Mouse (Mus musculus) C2C12 (cell line): Measurements from ENCODE around the gene Fgd1. TPM values are rescaled to one million over a fixed set of nuclear protein-coding genes. Genes with fewer than 3 reads are reported as not detected.

Experiments used
- H3K27me3 ChIP-seq: one replicate; pipeline ENCODE4 v1.6.1; 2011; ENCODE audit not compliant: control insufficient read depth, insufficient read depth, insufficient read length
- H3K36me3 ChIP-seq: one replicate; pipeline ENCODE4 v1.6.1; 2011; ENCODE audit not compliant: control insufficient read depth, insufficient read depth
- H3K4me3 ChIP-seq: one replicate; pipeline ENCODE4 v1.5.1; 2011; ENCODE audit warnings: mild to moderate bottlenecking, control low read depth; ENCODE audit not compliant: poor library complexity, insufficient read depth, severe bottlenecking
- H3K79me2 ChIP-seq: one replicate; pipeline ENCODE4 v1.6.1; 2011; ENCODE audit not compliant: control insufficient read depth, insufficient read depth
- H3K79me3 ChIP-seq: one replicate; pipeline ENCODE4 v1.6.1; 2011; ENCODE audit warnings: low read depth, control low read depth
- H3ac ChIP-seq: one replicate; pipeline ENCODE3; 2011; ENCODE audit warnings: low read depth; ENCODE audit not compliant: control insufficient read depth, insufficient read length
- CEBPB ChIP-seq: IDR thresholded peaks from one replicate; pipeline ENCODE4 v1.6.1; 2011; ENCODE audit warnings: low read depth, mild to moderate bottlenecking, control low read depth, moderate library complexity
- CTCF ChIP-seq: IDR thresholded peaks from one replicate; pipeline ENCODE4 v1.5.1; 2011; ENCODE audit not compliant: control insufficient read depth, insufficient read depth, insufficient read length
- FOSL1 ChIP-seq: IDR thresholded peaks from one replicate; pipeline ENCODE4 v1.8.0; 2011; ENCODE audit warnings: mild to moderate bottlenecking, low read length; ENCODE audit not compliant: poor library complexity, insufficient read depth, severe bottlenecking
- MAX ChIP-seq: IDR thresholded peaks from one replicate; pipeline ENCODE4 v1.6.1; 2011; ENCODE audit warnings: mild to moderate bottlenecking, control low read depth
- MYOD1 ChIP-seq: IDR thresholded peaks from one replicate; pipeline ENCODE4 v1.6.1; 2011; ENCODE audit warnings: low read depth; ENCODE audit not compliant: control insufficient read depth, insufficient read length
- MYOG ChIP-seq: IDR thresholded peaks from one replicate; pipeline ENCODE4 v1.6.1; 2011; ENCODE audit not compliant: control insufficient read depth, insufficient read length; ENCODE audit errors: extremely low read depth
- USF1 ChIP-seq: IDR thresholded peaks from one replicate; pipeline ENCODE4 v1.6.1; 2011; ENCODE audit warnings: low read depth, mild to moderate bottlenecking, control low read depth, moderate library complexity
- polyA plus RNA-seq: library from polyadenylated mRNA; unstranded; fragments of >200 nt; fragmentation: generic; extraction: Trizol; gene quantifications from one replicate; pipeline ENCODE4 v1.2.1, GENCODE M21; 2012; ENCODE audit warnings: missing spikeins

Gene Fgd1
- polyA plus RNA-seq, 1 experiment: 13.9 TPM

GRCm38 (mm10) chrX:151130493-151130892, 84.5 kb downstream of the Fgd1 start:
- no peaks in the 10 kb centered on the region for H3K27me3 ChIP-seq
- H3K79me3 ChIP-seq: no peaks in the 10 kb centered on the region
- no peaks in the 10 kb centered on the region for H3K36me3 ChIP-seq
- TF ChIP-seq FOSL1 (no peak), CTCF (no peak), USF1 (no peak), MYOG (no peak), MYOD1 (no peak), MAX (no peak), CEBPB (no peak)
- H3ac ChIP-seq: no peak overlapping the region
- no peaks in the 10 kb centered on the region for H3K79me2 ChIP-seq
- no peak overlapping the region for H3K4me3 ChIP-seq

GRCm38 (mm10) chrX:151132785-151133184, 86.8 kb downstream of the Fgd1 start:
- Histone ChIP-seq H3K79me3 (no peaks in the 10 kb centered on the region), H3K36me3 (no peaks in the 10 kb centered on the region), H3ac (no peak overlapping the region), H3K27me3 (no peaks in the 10 kb centered on the region), H3K79me2 (no peaks in the 10 kb centered on the region), H3K4me3 (no peak overlapping the region)
- no peak for TF ChIP-seq FOSL1
- TF ChIP-seq MAX: no peak
- TF ChIP-seq USF1: no peak
- TF ChIP-seq MYOG: no peak
- TF ChIP-seq CTCF: no peak

Other genes starting within 250 kb of the Fgd1 start
- 41.1 TPM for gene Maged2, start 231.8 kb upstream of the Fgd1 start, polyA plus RNA-seq
- gene Gnl3l, start 28.8 kb upstream of the Fgd1 start, polyA plus RNA-seq: 19.6 TPM
- gene Tsr2, start 50.4 kb downstream of the Fgd1 start, polyA plus RNA-seq: 26.5 TPM
- 0.13 TPM for gene Wnk3, start 151.9 kb downstream of the Fgd1 start, polyA plus RNA-seq